Mouse (Mus musculus) midbrain, embryonic 16.5 days (tissue): ENCODE measurements around the gene Akr1b3. TPM values are rescaled to one million over a fixed set of nuclear protein-coding genes. Genes with fewer than 3 reads are reported as not detected.
A peak's percentile ranks its signal among the peaks of the same experiment; 100 is the strongest.
"Not testable (repeated sequence)": the region's sequence is repeated elsewhere in the genome, so short reads cannot be mapped to it uniquely, and the experiment has no call there.

Experiments
- ATAC-seq: fragments of 200-750 bp; cut with Nextera tagmentation; 2 replicates; pipeline ENCODE4 v1.8.0; 2017; ENCODE audit warnings: moderate TSS enrichment
- H3K27ac ChIP-seq: fragments of 300-500 bp; sonication (generic); 2 replicates; pipeline ENCODE4 v1.5.1; 2014; ENCODE audit warnings: mild to moderate bottlenecking, low read length, mixed read lengths
- H3K27me3 ChIP-seq: fragments of 300-500 bp; sonication (generic); 2 replicates; pipeline ENCODE4 v1.6.1; 2014; ENCODE audit warnings: low read depth, low read length, mixed read lengths; ENCODE audit not compliant: control insufficient read depth, insufficient read depth
- H3K36me3 ChIP-seq: fragments of 300-500 bp; sonication (generic); 2 replicates; pipeline ENCODE4 v1.6.1; 2014; ENCODE audit warnings: mild to moderate bottlenecking, low read length, moderate library complexity, mixed read lengths; ENCODE audit not compliant: control insufficient read depth, insufficient read depth
- H3K4me1 ChIP-seq: fragments of 300-500 bp; sonication (generic); 2 replicates; pipeline ENCODE4 v1.6.1; 2014; ENCODE audit warnings: mild to moderate bottlenecking, low read length, mixed read lengths; ENCODE audit not compliant: control insufficient read depth, insufficient read depth
- H3K4me2 ChIP-seq: fragments of 300-500 bp; sonication (generic); 2 replicates; pipeline ENCODE4 v1.6.1; 2014; ENCODE audit warnings: mild to moderate bottlenecking, low read length, mixed read lengths
- H3K4me3 ChIP-seq: fragments of 300-500 bp; sonication (generic); 2 replicates; pipeline ENCODE4 v1.5.1; 2014; ENCODE audit warnings: low read depth, mild to moderate bottlenecking, low read length, moderate library complexity, mixed read lengths
- H3K9ac ChIP-seq: fragments of 300-500 bp; sonication (generic); 2 replicates; pipeline ENCODE4 v1.6.1; 2014; ENCODE audit warnings: low read depth, low read length, mixed read lengths
- H3K9me3 ChIP-seq: fragments of 300-500 bp; sonication (generic); replicated peaks from 2 replicates; pipeline ENCODE4 v1.6.1; 2014; ENCODE audit warnings: mild to moderate bottlenecking, low read length, mixed read lengths; ENCODE audit not compliant: control insufficient read depth, poor library complexity, severe bottlenecking
- WGBS: fragments of 180-500 bp; shearing (Covaris S2); extraction: QIAGEN DNeasy Blood & Tissue Kit; methylation state at CpG from one replicate; pipeline ENCODE4 v1.1.7; 2014; 5-methylcytosine and 5-hydroxymethylcytosine counted together
- polyA plus RNA-seq: library from polyadenylated mRNA; unstranded; fragments of >200 nt; fragmentation: Nextera tagmentation; extraction: Ambion mirVana; gene quantifications from 2 replicates; pipeline ENCODE4 v1.2.1, GENCODE M21; 2015

Gene Akr1b3
- polyA plus RNA-seq, 1 experiment from 2014 or later = 108 TPM

- WGBS = 49% methylated on average over 8 of the region's 10 CpGs
- not testable (repeated sequence) for H3K4me3 ChIP-seq, H3K27me3 ChIP-seq, H3K9ac ChIP-seq, ATAC-seq, H3K4me2 ChIP-seq, H3K36me3 ChIP-seq, H3K27ac ChIP-seq, H3K4me1 ChIP-seq, H3K9me3 ChIP-seq
Observed at GRCm38 (mm10) chr6:34351481-34351880, 34.2 kb upstream of the Akr1b3 start.

- no peak overlapping the region for H3K4me2 ChIP-seq
- 85% methylated on average over 12 of the region's 12 CpGs for WGBS
- H3K36me3 ChIP-seq = no peaks in the 10 kb centered on the region
- H3K4me3 ChIP-seq = no peak overlapping the region
- H3K4me1 ChIP-seq = peaks cover 4% of the 10 kb centered on the region; the same call in 1 of the 2 replicates
- no peak overlapping the region for H3K9ac ChIP-seq
- H3K27me3 ChIP-seq = no peaks in the 10 kb centered on the region
- no peak for ATAC-seq
- no peaks in the 10 kb centered on the region for H3K9me3 ChIP-seq
- H3K27ac ChIP-seq = no peak overlapping the region
Observed at GRCm38 (mm10) chr6:34350037-34350699, 32.9 kb upstream of the Akr1b3 start.

GRCm38 (mm10) chr6:34346096-34346898 is 29.0 kb upstream of the Akr1b3 start:
- H3K27ac ChIP-seq = no peak overlapping the region
- H3K36me3 ChIP-seq = no peaks in the 10 kb centered on the region
- 47% methylated on average over 14 of the region's 14 CpGs for WGBS
- H3K4me1 ChIP-seq = no peaks in the 10 kb centered on the region
- H3K4me3 ChIP-seq = no peak overlapping the region
- H3K4me2 ChIP-seq = no peak overlapping the region
- H3K27me3 ChIP-seq = no peaks in the 10 kb centered on the region
- no peaks in the 10 kb centered on the region for H3K9me3 ChIP-seq
- peak; percentile 73; the same call in 1 of the 2 replicates for ATAC-seq
- H3K9ac ChIP-seq = no peak overlapping the region

GRCm38 (mm10) chr6:34344935-34345334 is 27.7 kb upstream of the Akr1b3 start:
- no peaks in the 10 kb centered on the region for H3K36me3 ChIP-seq
- 21% methylated on average over 9 of the region's 9 CpGs for WGBS

GRCm38 (mm10) chr6:34344135-34344850 is 27.0 kb upstream of the Akr1b3 start:
- WGBS = 27% methylated on average over 10 of the region's 10 CpGs
- Histone ChIP-seq H3K36me3 (no peaks in the 10 kb centered on the region), H3K4me1 (no peaks in the 10 kb centered on the region), H3K27me3 (no peaks in the 10 kb centered on the region), H3K27ac (no peak overlapping the region), H3K9me3 (no peaks in the 10 kb centered on the region), H3K4me2 (no peak overlapping the region), H3K4me3 (no peak overlapping the region), H3K9ac (no peak overlapping the region)
- ATAC-seq = no peak

More at GRCm38 (mm10) chr6:34344935-34345334, 27.7 kb upstream of the Akr1b3 start:
- no peaks in the 10 kb centered on the region for H3K4me1 ChIP-seq
- H3K27me3 ChIP-seq = no peaks in the 10 kb centered on the region
- no peak for ATAC-seq
- no peak overlapping the region for H3K27ac ChIP-seq
- H3K9me3 ChIP-seq = no peaks in the 10 kb centered on the region
- H3K4me2 ChIP-seq = no peak overlapping the region; the same call in 1 of the 2 replicates
- H3K9ac ChIP-seq = no peak overlapping the region
- H3K4me3 ChIP-seq = no peak overlapping the region

GRCm38 (mm10) chr6:34343426-34343825 is 26.1 kb upstream of the Akr1b3 start:
- 75% methylated on average over 6 of the region's 6 CpGs for WGBS
- Histone ChIP-seq H3K4me2 (no peak overlapping the region), H3K9me3 (no peaks in the 10 kb centered on the region), H3K27ac (no peak overlapping the region), H3K4me3 (no peak overlapping the region), H3K36me3 (no peaks in the 10 kb centered on the region), H3K9ac (no peak overlapping the region), H3K4me1 (no peaks in the 10 kb centered on the region), H3K27me3 (no peaks in the 10 kb centered on the region)
- ATAC-seq = no peak

GRCm38 (mm10) chr6:34342476-34342875 is 25.2 kb upstream of the Akr1b3 start:
- no peaks in the 10 kb centered on the region for H3K36me3 ChIP-seq
- H3K9me3 ChIP-seq = no peaks in the 10 kb centered on the region
- ATAC-seq = no peak
- H3K27me3 ChIP-seq = no peaks in the 10 kb centered on the region
- no peak overlapping the region for H3K4me2 ChIP-seq
- no peaks in the 10 kb centered on the region for H3K4me1 ChIP-seq
- no peak overlapping the region for H3K9ac ChIP-seq
- WGBS = 93% methylated on average over 2 of the region's 2 CpGs
- H3K4me3 ChIP-seq = no peak overlapping the region
- H3K27ac ChIP-seq = no peak overlapping the region

- Histone ChIP-seq H3K27ac (no peak overlapping the region), H3K4me1 (no peaks in the 10 kb centered on the region), H3K36me3 (no peaks in the 10 kb centered on the region), H3K27me3 (no peaks in the 10 kb centered on the region), H3K4me2 (no peak overlapping the region), H3K4me3 (no peak overlapping the region), H3K9ac (no peak overlapping the region), H3K9me3 (no peaks in the 10 kb centered on the region)
- 88% methylated on average over 4 of the region's 4 CpGs for WGBS
- no peak for ATAC-seq
Observed at GRCm38 (mm10) chr6:34341991-34342390, 24.7 kb upstream of the Akr1b3 start.

- Histone ChIP-seq H3K27ac (no peak overlapping the region), H3K4me1 (no peaks in the 10 kb centered on the region), H3K27me3 (no peaks in the 10 kb centered on the region), H3K9me3 (no peaks in the 10 kb centered on the region), H3K9ac (no peak overlapping the region), H3K4me2 (no peak overlapping the region), H3K36me3 (no peaks in the 10 kb centered on the region), H3K4me3 (no peak overlapping the region)
- WGBS = 83% methylated on average over 2 of the region's 2 CpGs
- ATAC-seq = no peak
Observed at GRCm38 (mm10) chr6:34337799-34338198, 20.5 kb upstream of the Akr1b3 start.
